Mouse (Mus musculus) erythroblast, embryonic 14.5 days (primary cell): ENCODE measurements around the gene Chrm4.

Experiments
- GATA1 ChIP-seq: IDR thresholded peaks from 2 replicates; pipeline ENCODE4 v1.6.1; 2012; ENCODE audit warnings: low read length, inconsistent platforms, mixed read lengths
- TAL1 ChIP-seq: IDR thresholded peaks from 3 replicates; pipeline ENCODE4 v1.6.1; 2012; ENCODE audit warnings: low read length, inconsistent platforms, mixed read lengths

DNA sequence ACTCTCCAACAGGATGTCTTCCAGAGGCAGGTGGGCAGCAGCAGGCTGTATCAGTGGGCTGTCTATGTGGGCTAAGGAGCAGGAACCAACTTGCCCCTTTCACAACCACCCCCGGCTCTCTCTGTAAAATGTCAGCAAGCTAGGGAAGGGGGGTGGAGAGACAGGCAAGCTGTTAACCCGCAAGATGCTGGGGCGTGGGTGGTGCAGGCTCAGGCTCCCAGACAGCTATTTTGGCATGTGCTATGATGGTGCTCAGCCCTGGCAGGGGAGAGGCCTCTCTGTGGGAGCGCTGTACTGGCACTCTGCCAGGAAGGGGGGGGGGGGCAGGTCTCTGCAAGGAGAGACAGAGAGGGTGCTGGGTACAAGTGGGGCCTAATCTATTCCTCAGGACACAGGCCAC, 30.0 kb downstream of the Chrm4 start:
- TF ChIP-seq TAL1 (no peak), GATA1 (no peak)
